Comparison of ENCODE assay signal across 9 mouse cellular contexts in the genomic region with DNA sequence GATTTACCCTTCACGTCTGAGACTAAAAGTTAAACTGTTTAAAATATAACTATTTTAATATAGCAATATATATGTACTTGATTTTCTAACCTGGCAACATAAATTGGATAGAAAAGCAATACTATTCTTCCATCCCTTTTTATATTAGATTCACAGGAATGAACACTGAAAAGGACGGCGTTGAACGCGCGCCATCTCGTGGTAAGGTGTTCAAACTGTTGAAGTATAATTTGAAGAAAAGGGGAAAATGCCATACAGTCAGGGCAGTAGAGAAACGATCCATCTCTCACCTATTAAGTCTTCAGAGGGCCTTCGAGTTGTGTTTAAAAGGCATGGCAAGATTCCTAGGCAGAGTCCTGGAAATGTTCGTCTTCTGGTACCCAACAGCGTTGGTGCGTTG. TPM values are rescaled to one million over a fixed set of nuclear protein-coding genes. Genes with fewer than 3 reads are reported as not detected.
A peak's percentile ranks its signal among the peaks of the same experiment; 100 is the strongest.
DNase-seq lines count a peak whose midpoint lies in the region; ATAC-seq and TF ChIP-seq lines count a peak whose summit lies in the region.
"Had no signal": no experiment of that assay in that cellular context is flagged by ENCODE, and none has a peak within 500 bp of the region (broad histone marks: within the 10 kb centered on the region; RNA-seq: fewer than 3 reads in every experiment).

No protein-coding gene starts in this region.

- H3K4me2 ChIP-seq in intestine, postnatal 0 days (replicated peaks; ENCODE audit: low read depth) = no peak overlapping the region
- H3K4me2 ChIP-seq in intestine, embryonic 15.5 days (replicated peaks) = no peak overlapping the region
- H3K4me2 ChIP-seq: limb, embryonic 12.5 days had no signal

- peak; percentile 81 for TF ChIP-seq CTCF in intestine, postnatal 0 days (IDR thresholded peaks at IDR 0.05; ENCODE audit: low read depth)
- peak; percentile 41 for TF ChIP-seq CTCF in E14TG2a.4 (conservative IDR thresholded peaks at IDR 0.05; ENCODE audit: low read length)

- no peak overlapping the region for H3K27ac ChIP-seq in intestine, postnatal 0 days (ENCODE audit: low read depth, low read length)
- H3K27ac ChIP-seq in intestine, embryonic 15.5 days = no peak overlapping the region
- H3K27ac ChIP-seq: limb, embryonic 12.5 days had no signal

- no peaks in the 10 kb centered on the region for H3K4me1 ChIP-seq in intestine, postnatal 0 days (replicated peaks; ENCODE audit: control insufficient read depth, insufficient read depth, low read length)
- no peaks in the 10 kb centered on the region for H3K4me1 ChIP-seq in intestine, embryonic 15.5 days (replicated peaks)
- H3K4me1 ChIP-seq in E14TG2a.4 (replicated peaks; ENCODE audit: low read depth, low read length) = 0 out of 2 replicates have a peak, but pooled peaks cover 5% of the 10 kb centered on the region
- H3K4me1 ChIP-seq: limb, embryonic 12.5 days had no signal

- no peak overlapping the region for H3K4me3 ChIP-seq in intestine, postnatal 0 days (ENCODE audit: low read depth, low read length)
- H3K4me3 ChIP-seq in intestine, embryonic 15.5 days (replicated peaks) = no peak overlapping the region
- H3K4me3 ChIP-seq in E14TG2a.4 (replicated peaks; ENCODE audit: low read length) = no peak overlapping the region
- H3K4me3 ChIP-seq: limb, embryonic 12.5 days had no signal

- H3K36me3 ChIP-seq in intestine, postnatal 0 days (ENCODE audit: control insufficient read depth, insufficient read depth) = no peaks in the 10 kb centered on the region
- no peaks in the 10 kb centered on the region for H3K36me3 ChIP-seq in intestine, embryonic 15.5 days
- H3K36me3 ChIP-seq in E14TG2a.4 (ENCODE audit: insufficient read depth, low read length) = no peaks in the 10 kb centered on the region
- H3K36me3 ChIP-seq: limb, embryonic 12.5 days had no signal

- no peak for ATAC-seq in intestine, postnatal 0 days
- ATAC-seq in intestine, embryonic 15.5 days = no peak
- peak; percentile 76 for ATAC-seq in frontal cortex, adult (ENCODE audit: low TSS enrichment)

- H3K27me3 ChIP-seq in intestine, postnatal 0 days (replicated peaks; ENCODE audit: control insufficient read depth, insufficient read depth, low read length) = no peaks in the 10 kb centered on the region
- H3K27me3 ChIP-seq in intestine, embryonic 15.5 days (replicated peaks) = no peaks in the 10 kb centered on the region
- 0 out of 2 replicates have a peak, but pooled peaks cover 4% of the 10 kb centered on the region for H3K27me3 ChIP-seq in E14TG2a.4 (ENCODE audit: insufficient read depth, low read length)

- H3K9me3 ChIP-seq in intestine, postnatal 0 days (ENCODE audit: control insufficient read depth) = no peaks in the 10 kb centered on the region
- no peaks in the 10 kb centered on the region for H3K9me3 ChIP-seq in intestine, embryonic 15.5 days
- H3K9me3 ChIP-seq in E14TG2a.4 (ENCODE audit: low read length) = no peaks in the 10 kb centered on the region
- H3K9me3 ChIP-seq: limb, embryonic 12.5 days had no signal

- 12% methylated on average over 12 of the region's 12 CpGs for WGBS in intestine, postnatal 0 days
- 20% methylated on average over 12 of the region's 12 CpGs for WGBS in intestine, embryonic 15.5 days

- H3K9ac ChIP-seq in intestine, postnatal 0 days (ENCODE audit: low read depth, low read length) = no peak overlapping the region
- H3K9ac ChIP-seq in intestine, embryonic 15.5 days = no peak overlapping the region
- H3K9ac ChIP-seq: limb, embryonic 12.5 days had no signal

- DNase-seq in adrenal gland, postnatal 36 days = peak; percentile 55
- DNase-seq in left cerebral cortex, postnatal 10 days (ENCODE audit: extremely low spot score in 1 of 2, low spot score in 2 of 2) = peak; percentile 32 to 59
- DNase-seq in naive thymus-derived CD4-positive, alpha-beta T cell, adult 2 months (ENCODE audit: low read depth) = peak; percentile 45
- DNase-seq in spleen, adult 12 weeks (ENCODE audit: low spot score) = no peak

- intact Hi-C loops in left cerebral cortex, postnatal 10 days (cut with DNase I) = no loop called here

RNA-seq across cellular contexts. Expression of a gene that starts 14.7 kb away (rescaled TPM):
- 12.2 and 14.6 TPM in 2 replicates for polyA plus RNA-seq in intestine, postnatal 0 days (2015; fragmentation: Nextera tagmentation; extraction: Ambion mirVana)
- polyA plus RNA-seq in intestine, embryonic 15.5 days (2015; fragmentation: Nextera tagmentation; extraction: Ambion mirVana) = 53.9 and 58.7 TPM in 2 replicates
- total RNA-seq in adrenal gland, postnatal 36 days (2021) = 1 to 10 TPM; 3.2 to 4.1 TPM
- total RNA-seq in left cerebral cortex, postnatal 10 days (2021) = 1 to 10 TPM; 1.7 to 2.7 TPM

RNA-seq across cellular contexts. Expression of a gene that starts 33.1 kb away (rescaled TPM):
- polyA plus RNA-seq in intestine, postnatal 0 days (2015; fragmentation: Nextera tagmentation; extraction: Ambion mirVana) = 9.3 and 10.5 TPM in 2 replicates
- 14.7 and 18.1 TPM in 2 replicates for polyA plus RNA-seq in intestine, embryonic 15.5 days (2015; fragmentation: Nextera tagmentation; extraction: Ambion mirVana)
- total RNA-seq in adrenal gland, postnatal 36 days (2021) = 10 to 100 TPM; 11.6 to 14.4 TPM
- 10 to 100 TPM in 1 of 2 experiments, 1 to 10 TPM in 1; 8.1 to 10.8 TPM for total RNA-seq in left cerebral cortex, postnatal 10 days (2021)
